Mouse (Mus musculus) cortical plate, adult 2 months (tissue): Measurements from ENCODE around the gene Stard3. TPM values are rescaled to one million over a fixed set of nuclear protein-coding genes. Genes with fewer than 3 reads are reported as not detected.

Experiments used
- H3K27ac ChIP-seq: fragments of 200-500 bp; 2 replicates; pipeline ENCODE4 v1.5.1; 2012; ENCODE audit warnings: low read length, control low read depth, inconsistent platforms; ENCODE audit not compliant: insufficient read depth
- H3K4me1 ChIP-seq: fragments of 200-500 bp; 2 replicates; pipeline ENCODE4 v1.6.1; 2011; ENCODE audit warnings: low read length; ENCODE audit not compliant: control insufficient read depth, insufficient read depth
- H3K4me3 ChIP-seq: fragments of 200-500 bp; 2 replicates; pipeline ENCODE4 v1.5.1; 2011; ENCODE audit warnings: mild to moderate bottlenecking, low read length, control low read depth; ENCODE audit not compliant: insufficient read depth
- CTCF ChIP-seq: fragments of 200-500 bp; IDR thresholded peaks from 2 replicates; pipeline ENCODE4 v1.5.1; 2011; ENCODE audit warnings: mild to moderate bottlenecking, control low read depth, low read length; ENCODE audit not compliant: insufficient read depth; ENCODE audit errors: extremely low read depth
- POLR2A ChIP-seq: fragments of 200-500 bp; IDR thresholded peaks from 2 replicates; pipeline ENCODE4 v1.6.1; 2011; ENCODE audit warnings: mild to moderate bottlenecking, low read length, control low read depth; ENCODE audit not compliant: insufficient read depth; ENCODE audit errors: extremely low read depth
- polyA plus RNA-seq: library from polyadenylated mRNA; depleted of rRNA; stranded (reverse); fragments of >200 nt; gene quantifications from 2 replicates; pipeline ENCODE4 v1.2.3, GENCODE M21; 2012

Stard3 gene
- polyA plus RNA-seq, 1 experiment = 70.8 TPM

GRCm38 (mm10) chr11:98388282-98388681 is 30.1 kb downstream of the Stard3 start:
- TF ChIP-seq POLR2A (no peak), CTCF (no peak)
- Histone ChIP-seq H3K27ac (no peak overlapping the region), H3K4me1 (no peaks in the 10 kb centered on the region), H3K4me3 (no peak overlapping the region)

GRCm38 (mm10) chr11:98389221-98389780 is 31.1 kb downstream of the Stard3 start:
- TF ChIP-seq POLR2A = no peak
- TF ChIP-seq CTCF = peak; percentile 79
- Histone ChIP-seq H3K27ac (no peak overlapping the region), H3K4me1 (0 out of 2 replicates have a peak, but pooled peaks cover under 1% of the 10 kb centered on the region), H3K4me3 (no peak overlapping the region)

GRCm38 (mm10) chr11:98390141-98390540 is 32.0 kb downstream of the Stard3 start:
- no peak overlapping the region for H3K27ac ChIP-seq
- no peak overlapping the region for H3K4me3 ChIP-seq
- 0 out of 2 replicates have a peak, but pooled peaks cover 1% of the 10 kb centered on the region for H3K4me1 ChIP-seq
- TF ChIP-seq CTCF = no peak
- no peak for TF ChIP-seq POLR2A

GRCm38 (mm10) chr11:98392034-98392433 is 33.9 kb downstream of the Stard3 start:
- Histone ChIP-seq H3K4me1 (0 out of 2 replicates have a peak, but pooled peaks cover 1% of the 10 kb centered on the region), H3K4me3 (no peak overlapping the region), H3K27ac (no peak overlapping the region)
- TF ChIP-seq CTCF = no peak
- TF ChIP-seq POLR2A = no peak

- no peak for TF ChIP-seq POLR2A
- no peak for TF ChIP-seq CTCF
- Histone ChIP-seq H3K4me1 (0 out of 2 replicates have a peak, but pooled peaks cover 1% of the 10 kb centered on the region), H3K27ac (no peak overlapping the region), H3K4me3 (no peak overlapping the region)
These were observed 34.5 kb downstream of the Stard3 start for GRCm38 (mm10) chr11:98392645-98393044.

GRCm38 (mm10) chr11:98393317-98393716 is 35.1 kb downstream of the Stard3 start:
- no peak for TF ChIP-seq POLR2A
- TF ChIP-seq CTCF = no peak
- H3K27ac ChIP-seq = no peak overlapping the region

GRCm38 (mm10) chr11:98394301-98394700 is 36.1 kb downstream of the Stard3 start:
- 0 out of 2 replicates have a peak, but pooled peaks cover 1% of the 10 kb centered on the region for H3K4me1 ChIP-seq
- TF ChIP-seq CTCF = no peak
- no peak for TF ChIP-seq POLR2A
- H3K27ac ChIP-seq = no peak overlapping the region
- no peak overlapping the region for H3K4me3 ChIP-seq

More at GRCm38 (mm10) chr11:98393317-98393716, 35.1 kb downstream of the Stard3 start:
- Histone ChIP-seq H3K4me3 (no peak overlapping the region), H3K4me1 (0 out of 2 replicates have a peak, but pooled peaks cover 1% of the 10 kb centered on the region)

GRCm38 (mm10) chr11:98395041-98395440 is 36.9 kb downstream of the Stard3 start:
- Histone ChIP-seq H3K27ac (no peak overlapping the region), H3K4me1 (0 out of 2 replicates have a peak, but pooled peaks cover 1% of the 10 kb centered on the region), H3K4me3 (no peak overlapping the region)
- no peak for TF ChIP-seq POLR2A
- no peak for TF ChIP-seq CTCF

GRCm38 (mm10) chr11:98397946-98398345 is 39.8 kb downstream of the Stard3 start:
- Histone ChIP-seq H3K27ac (no peak overlapping the region), H3K4me3 (no peak overlapping the region)
- TF ChIP-seq CTCF (no peak), POLR2A (no peak)

GRCm38 (mm10) chr11:98400161-98400726 is 42.1 kb downstream of the Stard3 start, which contains the start of gene Pgap3:
TSS of gene Pgap3 (minus strand) at chr11:98400490.
- TF ChIP-seq POLR2A (peak; percentile 30; the same call in 1 of the 2 replicates), CTCF (no peak)
- peak within 1 kb of the TSS; percentile 78 for H3K27ac ChIP-seq
- no peaks in the 10 kb centered on the region; the same call in 1 of the 2 replicates for H3K4me1 ChIP-seq
- peak within 1 kb of the TSS; percentile 44 for H3K4me3 ChIP-seq

More at GRCm38 (mm10) chr11:98397946-98398345, 39.8 kb downstream of the Stard3 start:
- H3K4me1 ChIP-seq = peaks cover 1% of the 10 kb centered on the region; the same call in 1 of the 2 replicates
